Mouse (Mus musculus): Measurements from ENCODE around the gene Fam118a. TPM values are rescaled to one million over a fixed set of nuclear protein-coding genes. Genes with fewer than 3 reads are reported as not detected.
"Not testable (repeated sequence)": the region's sequence is repeated elsewhere in the genome, so short reads cannot be mapped to it uniquely, and the experiment has no call there.

Gene Fam118a
- not detected in 2 replicates for polyA plus RNA-seq (2012; ENCODE audit: insufficient read depth, insufficient read length, low replicate concordance, missing spikeins)

- not testable (repeated sequence) for H3K4me1 ChIP-seq (ENCODE audit: control insufficient read depth, insufficient read depth, low read length); H3K4me3 ChIP-seq (ENCODE audit: insufficient read depth, low read depth, low read length); H3K27ac ChIP-seq (ENCODE audit: insufficient read depth, low read depth, low read length)
- 78% methylated on average over 1 of the region's 1 CpGs for WGBS
Measured at GRCm38 (mm10) chr15:85028648-85029047, at the start of gene Fam118a. Fam118a (plus strand) TSS chr15:85028948.

GRCm38 (mm10) chr15:84981609-84982313, 47.0 kb upstream of the Fam118a start:
- Histone ChIP-seq H3K4me1 (ENCODE audit: control insufficient read depth, insufficient read depth, low read length) (peaks cover 51% of the 10 kb centered on the region), H3K27ac (ENCODE audit: insufficient read depth, low read depth, low read length) (no peak overlapping the region), H3K4me3 (ENCODE audit: insufficient read depth, low read depth, low read length) (no peak overlapping the region)
- WGBS: 65% methylated on average over 9 of the region's 9 CpGs
- TF ChIP-seq CTCF (IDR thresholded peaks at IDR 0.05; ENCODE audit: insufficient read depth, low read depth, low read length): no peak
- no peak for TF ChIP-seq POLR2A (IDR thresholded peaks at IDR 0.05; ENCODE audit: insufficient read depth, low read depth, low read length)

DNA sequence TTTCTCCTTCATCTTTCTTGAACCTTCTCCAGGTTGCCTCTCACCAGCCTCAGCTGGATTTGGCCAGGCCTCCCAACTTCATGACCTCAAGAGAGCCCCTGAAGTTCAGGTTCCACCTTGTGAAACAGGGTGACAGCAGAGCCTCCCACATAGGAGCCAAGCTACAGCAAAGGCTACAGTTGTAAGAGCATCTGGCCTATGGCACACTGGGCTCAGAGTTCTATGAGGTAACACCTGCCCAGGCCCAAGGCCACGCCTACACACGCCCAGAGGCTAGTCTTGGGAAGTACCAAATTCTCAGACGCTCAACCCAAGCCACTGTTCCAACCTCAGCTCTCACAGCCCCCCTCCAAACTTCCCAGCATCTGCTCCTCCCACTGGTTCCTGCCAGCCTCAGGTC, 45.9 kb upstream of the Fam118a start:
- H3K27ac ChIP-seq (ENCODE audit: insufficient read depth, low read depth, low read length): no peak overlapping the region
- peaks cover 48% of the 10 kb centered on the region for H3K4me1 ChIP-seq (ENCODE audit: control insufficient read depth, insufficient read depth, low read length)
- TF ChIP-seq POLR2A (IDR thresholded peaks at IDR 0.05; ENCODE audit: insufficient read depth, low read depth, low read length): no peak
- 82% methylated on average over 3 of the region's 3 CpGs for WGBS
- no peak overlapping the region for H3K4me3 ChIP-seq (ENCODE audit: insufficient read depth, low read depth, low read length)

DNA sequence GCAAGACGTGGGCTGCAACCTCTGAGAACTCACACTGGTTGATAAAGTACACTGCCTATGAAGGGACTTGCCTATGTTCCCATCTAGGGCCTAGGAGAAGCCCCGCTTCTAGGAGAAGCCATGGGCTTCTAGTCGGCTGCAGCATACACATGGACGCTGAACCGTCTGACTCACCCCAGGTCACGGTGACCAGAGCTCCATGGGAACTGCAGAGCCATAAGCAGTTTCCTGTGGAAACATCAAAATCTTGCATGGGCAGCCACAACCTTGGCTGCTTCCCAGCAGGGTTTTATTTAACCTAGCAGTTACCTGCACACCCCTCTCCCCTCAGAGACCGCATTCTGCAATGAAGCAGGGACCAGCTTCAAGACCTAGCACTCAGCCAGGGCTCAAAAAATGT, 45.0 kb upstream of the Fam118a start:
- H3K27ac ChIP-seq (ENCODE audit: insufficient read depth, low read depth, low read length): no peak overlapping the region; the same call in 1 of the 2 replicates
- 56% methylated on average over 7 of the region's 7 CpGs for WGBS
- no peak overlapping the region for H3K4me3 ChIP-seq (ENCODE audit: insufficient read depth, low read depth, low read length)
- TF ChIP-seq CTCF (IDR thresholded peaks at IDR 0.05; ENCODE audit: insufficient read depth, low read depth, low read length) (no peak), POLR2A (IDR thresholded peaks at IDR 0.05; ENCODE audit: insufficient read depth, low read depth, low read length) (no peak)
- peaks cover 54% of the 10 kb centered on the region for H3K4me1 ChIP-seq (ENCODE audit: control insufficient read depth, insufficient read depth, low read length)

DNA sequence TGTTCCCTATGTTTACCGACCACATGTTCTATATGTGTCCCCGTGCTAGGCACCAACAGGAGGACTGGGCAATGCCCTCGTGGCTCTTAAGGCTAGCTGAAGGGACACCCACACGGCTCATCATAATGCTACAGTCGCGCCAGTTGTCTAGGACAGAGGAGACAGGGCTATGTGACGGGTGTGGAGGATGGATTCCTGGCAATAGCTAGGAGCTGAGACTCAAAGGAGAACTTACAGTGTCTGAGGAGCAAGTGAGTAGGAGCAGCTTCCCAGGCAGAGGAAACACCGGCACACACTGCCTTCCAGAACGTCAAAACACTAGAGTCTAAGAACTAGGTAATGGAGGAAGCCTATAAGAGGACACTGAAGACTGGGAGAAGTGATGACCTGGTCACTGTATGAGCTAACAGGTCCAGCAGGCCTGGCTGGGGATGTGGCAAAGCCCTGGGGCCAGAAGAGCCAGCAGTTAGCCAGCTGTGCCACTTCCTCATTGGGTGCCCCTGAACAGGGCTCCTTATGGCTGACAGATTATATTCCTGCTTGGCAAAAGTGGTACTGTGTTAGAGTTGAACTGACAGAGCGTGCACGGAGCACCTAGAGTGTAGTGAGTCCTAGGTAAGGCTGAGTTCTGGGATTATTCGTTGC, 43.1 kb upstream of the Fam118a start:
- WGBS: 52% methylated on average over 12 of the region's 12 CpGs
- TF ChIP-seq CTCF (IDR thresholded peaks at IDR 0.05; ENCODE audit: insufficient read depth, low read depth, low read length): no peak
- no peak for TF ChIP-seq POLR2A (IDR thresholded peaks at IDR 0.05; ENCODE audit: insufficient read depth, low read depth, low read length)
- Histone ChIP-seq H3K4me3 (ENCODE audit: insufficient read depth, low read depth, low read length) (peak overlapping the region; percentile 9; the same call in 1 of the 2 replicates), H3K4me1 (ENCODE audit: control insufficient read depth, insufficient read depth, low read length) (peaks cover 58% of the 10 kb centered on the region), H3K27ac (ENCODE audit: insufficient read depth, low read depth, low read length) (no peak overlapping the region; the same call in 1 of the 2 replicates)

DNA sequence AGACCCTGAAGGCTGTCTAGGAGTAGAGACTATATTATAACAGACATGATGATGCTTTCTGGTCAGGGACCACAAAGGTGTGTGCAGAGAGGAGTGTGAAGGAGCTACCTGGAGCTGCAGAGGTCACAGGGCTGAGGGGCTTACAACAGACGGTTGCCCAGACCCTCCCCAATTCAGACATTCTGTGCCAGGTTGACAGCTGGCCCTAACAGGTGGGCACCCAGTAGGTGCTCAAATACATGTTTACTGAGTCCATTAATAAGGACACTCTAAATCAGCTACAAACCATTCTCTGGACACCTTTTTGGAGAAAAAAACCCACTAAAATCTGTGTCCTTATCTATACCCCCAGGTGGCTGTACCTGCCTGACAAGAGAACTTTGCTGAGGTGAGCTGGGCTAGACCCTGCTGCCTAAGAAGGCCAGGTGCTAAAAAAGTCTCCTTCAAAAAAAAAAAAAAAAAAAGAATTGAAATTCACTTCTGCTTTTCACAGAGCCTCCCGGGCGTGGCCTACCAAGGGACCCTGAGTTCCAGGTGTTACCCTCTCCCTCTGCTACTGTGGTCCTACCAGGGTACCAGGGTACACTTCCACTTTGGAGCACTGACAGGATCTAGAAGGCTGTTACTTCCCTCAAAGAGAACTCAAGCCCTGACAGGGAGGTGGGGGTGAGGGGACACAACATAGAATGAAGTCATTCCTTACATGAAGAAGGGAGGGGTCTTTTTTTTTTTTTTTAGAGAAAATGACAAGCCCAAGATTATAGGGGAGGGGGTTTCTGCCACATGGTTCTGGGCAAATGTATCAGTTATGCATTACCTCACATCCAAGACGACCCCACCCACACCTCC, 42.4 kb upstream of the Fam118a start:
- no peak overlapping the region; the same call in 1 of the 2 replicates for H3K27ac ChIP-seq (ENCODE audit: insufficient read depth, low read depth, low read length)
- TF ChIP-seq CTCF (IDR thresholded peaks at IDR 0.05; ENCODE audit: insufficient read depth, low read depth, low read length) (no peak), POLR2A (IDR thresholded peaks at IDR 0.05; ENCODE audit: insufficient read depth, low read depth, low read length) (no peak)
- peaks cover 58% of the 10 kb centered on the region for H3K4me1 ChIP-seq (ENCODE audit: control insufficient read depth, insufficient read depth, low read length)
- H3K4me3 ChIP-seq (ENCODE audit: insufficient read depth, low read depth, low read length): peak overlapping the region; percentile 95
- WGBS: 58% methylated on average over 4 of the region's 4 CpGs

- peak overlapping the region; percentile 95 for H3K4me3 ChIP-seq (ENCODE audit: insufficient read depth, low read depth, low read length)
- H3K27ac ChIP-seq (ENCODE audit: insufficient read depth, low read depth, low read length): peak overlapping the region; percentile 50
- peaks cover 51% of the 10 kb centered on the region for H3K4me1 ChIP-seq (ENCODE audit: control insufficient read depth, insufficient read depth, low read length)
- WGBS: 3% methylated on average over 53 of the region's 53 CpGs
- no peak for TF ChIP-seq CTCF (IDR thresholded peaks at IDR 0.05; ENCODE audit: insufficient read depth, low read depth, low read length)
- TF ChIP-seq POLR2A (IDR thresholded peaks at IDR 0.05; ENCODE audit: insufficient read depth, low read depth, low read length): no peak
Measured at GRCm38 (mm10) chr15:84987020-84987815, 41.5 kb upstream of the Fam118a start.
